Mouse (Mus musculus) frontal cortex, postnatal 10 days (tissue): Measurements from ENCODE around the gene 1500009C09Rik.
"Not testable (repeated sequence)": the region's sequence is repeated elsewhere in the genome, so short reads cannot be mapped to it uniquely, and the experiment has no call there.

Experiments
- DNase-seq, 2 experiments: peaks; one replicate each; pipeline ENCODE4 v3.0.0; 2022; ENCODE audit warnings: low spot score in 2 of 2, mixed read lengths in 1 of 2

1500009C09Rik gene

DNA sequence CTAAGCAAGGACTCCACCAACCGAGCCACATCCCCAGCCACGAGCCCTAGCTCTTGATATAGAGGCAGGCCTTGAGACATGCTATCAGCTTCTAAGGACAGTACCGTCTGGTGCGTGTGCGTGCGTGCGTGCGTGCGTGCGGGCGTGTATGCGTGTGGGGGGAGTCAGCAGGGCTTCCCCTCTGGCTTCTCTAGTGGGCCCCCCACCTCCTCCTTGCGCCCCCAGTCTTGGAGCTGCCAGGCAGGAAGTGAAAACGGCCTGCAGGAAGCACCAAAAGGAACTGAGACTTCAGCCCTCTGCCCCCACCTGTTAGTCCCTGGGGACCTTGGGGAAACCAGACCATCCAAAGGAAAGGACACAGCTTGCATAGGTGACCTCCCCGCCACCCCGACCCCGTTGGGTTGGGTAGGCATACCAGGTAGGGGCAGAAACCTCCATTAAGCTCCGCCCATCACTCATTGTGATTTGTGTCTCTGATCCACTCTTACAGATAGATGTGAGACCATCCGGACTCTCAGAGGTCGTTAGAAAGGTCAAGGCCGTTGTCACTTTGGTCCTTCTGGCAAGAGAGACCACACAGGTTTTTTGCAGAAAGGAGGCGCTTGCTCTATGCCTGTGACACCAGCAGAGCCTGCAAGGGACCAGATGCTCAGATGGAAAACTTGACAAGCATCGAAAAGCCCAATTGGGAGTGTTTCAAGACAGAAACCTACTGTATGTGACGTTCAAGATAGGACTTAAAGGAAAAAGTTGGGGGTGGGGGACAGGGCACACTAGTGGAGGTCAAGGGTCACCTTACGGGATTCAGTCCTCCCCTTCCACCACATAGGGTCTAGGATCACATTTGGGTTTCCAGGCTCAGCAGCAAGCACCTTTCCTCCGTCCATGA is 33.2 kb upstream of the 1500009C09Rik start:
- no peak for DNase-seq

DNA sequence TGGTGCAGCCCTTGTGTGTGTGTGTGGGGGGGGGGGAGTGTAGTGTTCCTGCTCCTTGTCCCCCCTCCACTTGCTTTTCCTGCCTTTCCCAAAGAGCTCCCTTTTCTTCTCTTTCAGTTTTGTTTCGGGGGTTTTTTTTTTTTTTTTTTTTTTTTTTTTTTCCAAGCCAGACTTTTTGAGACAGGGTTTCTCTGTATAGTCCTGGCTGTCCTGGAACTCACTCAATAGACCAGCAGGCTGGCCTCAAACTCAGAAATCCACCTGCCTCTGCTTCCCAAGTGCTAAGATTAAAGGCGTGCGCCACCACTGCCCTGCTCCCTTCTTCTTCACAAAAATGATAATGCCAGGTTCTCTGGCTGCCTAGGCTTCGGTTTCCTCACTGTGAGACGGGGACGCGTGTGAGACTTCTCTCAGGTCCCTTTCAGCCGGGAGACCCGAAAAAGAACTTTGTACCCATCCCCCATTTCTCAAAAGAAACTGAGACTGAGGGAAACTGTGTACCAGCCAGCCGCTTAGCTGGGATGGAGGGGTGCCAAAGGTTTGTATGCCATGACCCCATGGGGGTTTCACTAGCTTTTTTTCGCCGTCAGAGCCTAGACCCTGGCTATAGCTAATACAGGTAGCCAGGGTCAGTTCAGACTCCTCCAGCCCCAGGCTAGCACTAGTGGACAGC is 32.1 kb upstream of the 1500009C09Rik start:
- no peak for DNase-seq

DNA sequence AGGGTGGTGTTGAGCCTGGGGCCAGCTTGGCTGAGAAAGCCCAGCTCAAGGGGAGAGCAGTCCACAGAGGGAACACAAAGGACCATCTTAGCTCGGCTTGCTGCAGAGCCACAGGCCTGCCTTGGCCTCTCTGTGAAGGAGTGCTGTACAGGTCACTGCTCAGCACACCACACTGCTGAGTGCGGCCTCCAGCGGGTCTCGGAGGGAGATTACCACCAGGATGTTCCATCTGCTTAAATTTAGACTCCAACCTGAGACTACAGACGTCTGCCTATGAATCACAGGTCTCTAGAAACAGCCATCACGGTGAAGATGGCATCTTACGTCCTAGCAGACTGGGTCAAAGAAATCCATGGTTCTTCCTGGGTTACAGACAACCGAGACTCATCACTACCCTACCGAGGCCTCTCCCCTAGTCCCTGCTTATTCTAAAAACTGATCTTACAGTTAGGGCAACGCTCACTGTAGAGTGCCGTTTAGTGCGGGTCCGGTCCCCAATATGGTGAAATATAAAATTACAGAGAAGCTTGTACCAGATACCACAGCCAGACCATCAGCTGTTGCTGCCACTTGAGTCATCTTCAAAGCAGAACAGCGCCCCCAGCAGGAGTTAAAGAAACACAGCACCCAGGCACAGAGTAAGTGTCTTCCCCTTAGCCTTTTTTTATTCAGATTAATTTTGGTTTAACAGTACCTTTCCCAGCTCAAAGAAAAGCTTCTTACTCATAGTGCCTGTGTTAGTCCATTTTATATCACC is 30.9 kb upstream of the 1500009C09Rik start:
- DNase-seq, result no peak

- DNase-seq, result no peak
Measured at GRCm38 (mm10) chr15:82223251-82223650, 28.9 kb upstream of the 1500009C09Rik start.

- no peak for DNase-seq
Measured at GRCm38 (mm10) chr15:82223657-82224601, 28.3 kb upstream of the 1500009C09Rik start, which contains the start of gene Tnfrsf13c. Tnfrsf13c (minus strand) TSS chr15:82224369.

DNA sequence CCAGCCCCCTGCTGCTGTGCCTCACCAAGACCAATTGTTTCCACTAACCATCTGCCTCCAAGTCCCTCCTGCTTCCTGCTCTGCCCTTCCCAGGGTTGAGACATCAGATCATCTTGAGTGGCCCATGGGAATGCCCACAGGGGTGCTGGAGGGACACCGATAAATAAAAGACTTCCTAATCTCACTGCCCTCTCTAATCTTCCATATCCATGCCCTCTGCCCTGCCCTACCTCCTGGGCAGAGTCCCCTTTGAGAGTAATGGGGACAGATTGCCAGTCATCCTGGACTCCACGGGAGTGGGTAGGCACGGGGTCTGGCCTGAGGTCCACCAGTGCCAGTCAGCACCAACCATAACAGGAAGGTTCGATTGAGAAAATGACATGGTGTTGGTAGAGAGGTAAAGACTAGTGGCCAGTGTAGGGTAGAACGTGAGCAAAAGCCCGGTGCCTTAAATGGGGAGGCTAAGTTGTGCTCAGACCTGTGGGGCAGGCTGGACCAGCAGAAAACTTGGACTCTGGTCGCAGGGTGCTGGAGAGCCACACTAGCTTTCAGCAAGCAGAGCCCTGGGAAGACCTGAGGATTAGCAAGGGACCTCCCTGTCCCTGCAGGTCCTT is 27.5 kb upstream of the 1500009C09Rik start:
- DNase-seq, result no peak

DNA sequence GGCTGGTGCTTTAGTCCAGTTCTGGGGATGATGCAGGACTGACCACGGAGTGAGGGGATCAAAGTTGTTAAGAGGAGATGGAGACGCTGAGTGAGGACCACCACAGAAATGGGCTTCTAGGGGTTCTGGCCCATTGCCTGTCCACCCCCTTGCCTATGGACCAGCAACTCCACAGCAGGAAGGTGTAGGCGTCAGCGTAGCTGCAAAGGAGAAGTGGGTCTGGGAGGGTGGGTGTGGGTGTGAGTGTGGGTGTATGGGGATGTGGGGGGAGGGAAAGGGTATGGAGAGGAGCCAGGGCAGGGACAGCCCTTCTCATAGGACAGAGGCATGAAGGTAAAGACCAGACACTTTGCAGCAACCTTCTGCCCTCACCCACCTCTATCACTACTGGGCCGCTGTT is 26.4 kb upstream of the 1500009C09Rik start:
- no peak for DNase-seq

DNA sequence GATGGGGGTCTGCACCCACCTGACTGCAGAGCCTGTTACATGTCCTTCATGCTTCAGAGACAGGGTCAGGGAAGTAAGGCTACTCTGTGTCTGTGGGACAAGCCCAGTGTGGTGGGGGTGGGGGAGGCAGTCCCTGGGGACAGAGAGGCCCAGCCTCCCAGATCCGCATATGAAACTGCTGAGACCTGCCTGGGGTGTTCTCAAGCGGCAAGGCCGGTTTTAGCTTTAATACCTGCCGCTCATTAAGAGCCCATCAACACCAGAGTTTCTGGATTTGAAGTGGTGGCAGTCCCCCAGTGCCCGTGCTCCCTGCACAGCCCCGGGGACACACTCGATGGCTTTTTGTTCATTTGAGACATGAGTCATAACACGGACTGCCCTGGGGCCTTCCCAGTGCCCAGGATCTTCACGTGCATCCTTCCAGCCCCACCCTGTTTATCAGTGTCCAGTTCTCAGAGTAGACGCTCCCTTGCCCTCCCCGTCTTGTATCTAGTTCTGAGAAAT is 22.6 kb upstream of the 1500009C09Rik start:
- no peak for DNase-seq

DNA sequence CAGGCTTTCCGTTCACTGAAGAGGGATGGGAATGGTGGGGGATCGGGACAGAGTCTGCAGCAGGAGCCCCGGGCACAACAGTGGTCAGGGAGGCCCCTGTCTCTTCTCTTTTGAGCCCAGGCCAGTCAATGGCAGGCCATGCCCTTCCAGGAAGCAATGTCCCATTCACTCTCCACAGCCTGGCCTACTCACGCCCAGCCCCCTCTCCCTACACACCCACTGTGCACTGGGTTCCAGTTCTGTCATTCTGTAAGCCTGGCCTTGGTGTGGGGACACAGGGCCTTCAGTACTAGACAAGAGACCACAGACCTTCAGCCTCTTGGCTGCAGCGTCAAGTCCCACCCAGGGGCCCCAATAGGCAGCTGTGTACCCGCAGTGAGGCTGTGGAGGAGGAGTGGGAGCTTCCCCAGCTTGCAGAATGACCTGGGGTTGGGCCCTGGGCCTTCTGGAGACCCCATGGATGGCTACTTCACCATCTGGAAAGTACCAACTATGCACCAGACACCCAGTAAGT is 22.0 kb upstream of the 1500009C09Rik start:
- DNase-seq, result no peak

- DNase-seq, result no peak
Measured at GRCm38 (mm10) chr15:82231100-82231499, 21.1 kb upstream of the 1500009C09Rik start.

DNA sequence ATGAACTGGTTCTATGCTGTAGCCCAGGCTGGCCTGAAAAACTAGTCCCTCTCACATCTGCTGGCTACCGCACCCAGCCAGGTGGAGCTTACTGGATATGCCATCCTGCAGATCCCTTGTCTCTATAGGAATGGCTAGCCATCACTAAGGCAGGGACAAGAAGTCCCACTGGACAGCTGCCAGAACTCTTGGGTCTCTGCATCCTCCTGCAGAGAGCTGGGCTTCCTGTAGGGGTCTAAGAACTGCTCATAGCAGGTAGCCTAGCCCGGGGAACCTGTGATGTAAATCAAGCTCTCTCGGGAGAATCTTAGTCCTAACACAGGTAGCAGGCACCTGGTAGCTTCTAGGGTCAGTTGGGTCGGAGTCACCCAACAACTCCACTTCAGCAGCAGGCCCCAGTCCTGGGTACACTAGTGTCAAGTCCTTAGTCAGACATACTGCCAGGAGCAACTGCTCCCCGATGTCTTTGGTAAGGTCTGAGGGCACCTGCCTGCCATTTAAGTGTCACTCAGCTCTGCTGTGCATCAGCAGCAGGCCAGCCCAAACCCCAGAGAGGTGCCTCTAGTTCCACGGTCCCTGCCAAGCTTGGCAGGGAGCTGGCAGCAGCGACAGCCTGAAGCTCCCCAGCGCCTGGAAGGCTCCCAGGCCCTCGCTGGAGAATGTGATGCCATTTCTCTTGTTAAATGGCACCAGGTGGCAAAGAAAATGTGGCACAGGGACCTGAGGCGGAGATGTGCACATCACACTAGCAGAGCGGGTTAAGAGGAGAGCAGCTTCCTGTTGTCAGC is 20.4 kb upstream of the 1500009C09Rik start:
- DNase-seq, result no peak

DNA sequence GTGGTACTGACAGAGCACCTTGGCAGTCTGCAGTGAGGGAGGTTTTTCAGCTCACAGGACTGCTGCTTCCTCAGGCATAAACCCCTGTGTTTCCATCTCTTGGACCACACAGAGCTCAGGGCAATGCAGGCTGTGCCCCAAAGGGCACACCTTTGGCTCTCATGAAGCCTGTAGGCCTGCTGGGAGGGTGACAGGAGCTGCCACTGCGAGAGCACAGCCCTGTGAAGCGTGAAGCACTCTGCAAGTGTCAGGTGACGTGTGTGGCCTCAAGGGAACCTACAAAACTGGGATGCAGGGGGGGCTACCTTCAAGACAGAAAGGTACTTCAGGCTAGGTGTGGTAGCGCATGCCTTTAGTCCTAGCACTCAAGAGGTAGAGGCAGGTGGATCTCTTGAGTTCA is 19.5 kb upstream of the 1500009C09Rik start:
- DNase-seq, result no peak

DNA sequence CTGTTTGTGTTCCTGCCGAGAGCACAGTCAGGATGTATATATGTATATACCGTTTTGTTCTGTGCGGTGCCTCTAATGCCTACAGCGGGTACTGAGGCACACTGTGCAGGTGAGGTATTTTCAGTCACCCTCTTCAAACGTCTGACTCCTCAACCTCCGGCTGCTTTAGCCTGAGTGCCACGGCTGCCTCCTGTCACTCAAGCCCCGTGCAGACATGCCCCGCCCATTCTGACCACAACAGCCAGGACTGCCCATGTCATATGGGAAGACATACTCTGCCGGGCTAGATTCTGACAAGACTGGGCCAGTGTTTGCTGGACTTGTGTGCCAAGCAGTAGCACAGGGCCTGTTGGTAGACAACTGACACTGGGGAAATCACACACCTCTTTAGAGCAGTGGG is 16.5 kb upstream of the 1500009C09Rik start:
- DNase-seq, result no peak

DNA sequence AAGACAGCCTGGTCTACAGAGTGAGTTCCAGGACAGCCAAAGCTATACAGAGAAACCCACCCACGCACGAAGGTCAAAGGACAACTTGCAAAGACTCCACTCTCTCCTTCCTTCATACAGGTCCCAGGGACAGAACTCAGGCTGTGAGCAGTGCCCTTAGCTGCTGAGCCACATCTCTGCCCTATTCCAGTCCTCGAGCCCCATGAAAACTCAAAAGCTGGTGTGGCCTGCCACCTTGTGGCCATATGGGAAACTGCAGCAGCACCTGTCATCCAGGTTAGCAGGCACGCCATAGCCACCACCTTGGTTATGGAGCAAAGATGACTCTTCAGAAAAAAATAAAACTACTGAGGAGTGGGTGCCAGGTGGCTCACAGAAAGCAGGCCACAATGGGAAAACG is 15.6 kb upstream of the 1500009C09Rik start:
- DNase-seq, result peak in 1 of 2 experiments; percentile 82

DNA sequence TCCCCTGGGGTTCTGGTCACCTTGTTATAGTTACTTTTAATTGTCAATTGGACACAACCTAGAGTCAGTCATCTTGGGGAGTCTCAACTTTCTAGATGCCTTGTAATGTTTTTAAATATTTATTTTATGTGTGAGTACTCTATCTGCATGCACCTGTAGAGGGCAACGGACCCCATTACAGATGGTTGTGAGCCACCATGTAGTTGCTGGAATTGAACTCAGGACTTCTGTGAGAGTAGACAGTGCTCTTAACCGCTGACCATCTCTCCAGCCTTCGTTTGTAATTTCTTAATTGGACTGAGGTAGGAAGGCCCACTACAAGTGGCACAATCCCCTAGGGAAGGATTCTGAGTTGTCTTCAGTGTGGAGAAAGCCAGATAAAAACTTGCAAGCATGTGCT is 8.9 kb upstream of the 1500009C09Rik start:
- no peak for DNase-seq

DNA sequence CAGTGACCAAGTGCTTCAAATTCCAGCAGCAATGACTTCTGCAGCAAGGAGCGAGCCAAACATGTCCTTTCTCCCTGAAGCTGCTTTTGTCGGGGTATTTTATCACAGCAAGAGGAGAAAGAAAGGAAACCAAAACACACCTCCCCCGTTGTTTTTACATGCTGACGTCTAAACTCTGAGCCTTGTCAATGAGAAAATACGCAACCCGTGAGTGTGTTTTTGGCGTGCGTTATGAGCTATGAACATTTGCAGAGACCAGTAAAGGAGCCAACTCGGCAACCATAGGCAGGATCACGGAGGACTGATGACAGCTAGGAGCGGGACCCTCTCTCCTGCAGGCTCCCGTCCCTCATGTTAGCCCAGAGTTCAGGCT is 8.5 kb upstream of the 1500009C09Rik start:
- DNase-seq, result no peak

DNA sequence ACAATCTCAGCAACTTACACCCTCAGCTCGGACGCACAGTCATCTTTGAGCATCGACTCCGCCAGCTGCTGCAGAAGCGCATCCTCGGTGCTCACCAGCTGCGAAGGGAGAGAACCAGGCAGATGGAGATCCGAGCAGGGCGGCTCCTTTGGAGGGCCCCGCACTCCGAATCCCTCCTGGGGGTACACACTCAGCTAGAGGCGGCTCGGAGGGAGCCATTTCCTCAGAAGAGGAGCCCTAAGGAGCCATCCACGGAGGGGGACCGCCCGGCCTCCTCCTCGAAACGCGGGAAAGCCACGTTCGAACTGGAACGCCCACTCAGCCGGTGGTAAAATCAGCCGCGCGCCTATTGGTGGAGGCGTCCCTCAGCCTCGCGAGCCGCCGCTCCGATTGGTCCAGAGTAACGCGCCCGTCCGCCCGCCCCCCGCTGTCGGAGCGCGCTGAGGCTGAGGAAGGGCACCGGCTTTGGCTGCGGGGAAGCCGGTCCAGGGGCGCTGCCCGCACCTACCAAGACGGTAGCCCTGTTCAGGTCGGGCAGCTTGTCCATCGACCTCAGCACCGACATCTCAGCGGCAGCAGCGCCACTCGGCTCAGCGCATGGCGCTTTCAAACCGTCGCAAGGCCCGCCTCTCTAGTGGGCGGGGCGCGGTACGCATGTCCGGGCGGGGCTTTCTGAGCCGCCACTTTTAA is 7.9 kb upstream of the 1500009C09Rik start, which contains the start of gene Cenpm:
Cenpm (minus strand) TSS at position 634 of the 690 bp plus-strand sequence.
- peak; percentile 85 to 92 for DNase-seq

DNA sequence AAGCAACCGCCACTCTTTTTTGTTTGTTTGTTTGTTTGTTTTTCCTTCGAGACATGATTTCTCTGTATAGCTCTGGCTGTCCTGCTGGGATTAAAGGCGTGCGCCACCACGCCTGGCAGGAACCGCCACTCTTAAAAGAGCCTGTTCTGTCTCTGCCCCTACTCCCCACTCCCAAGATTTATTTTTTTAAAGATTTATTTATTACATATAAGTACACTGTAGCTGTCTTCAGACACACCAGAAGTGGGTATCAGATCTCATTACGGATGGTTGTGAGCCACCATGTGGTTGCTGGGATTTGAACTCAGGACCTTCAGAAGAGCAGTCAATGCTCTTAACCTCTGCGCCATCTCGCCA is 7.4 kb upstream of the 1500009C09Rik start:
- not testable (repeated sequence) for DNase-seq
